Mouse (Mus musculus) common myeloid progenitor, adult 5-6 weeks (primary cell): ENCODE data around the gene Ift52. TPM values are rescaled to one million over a fixed set of nuclear protein-coding genes. Genes with fewer than 3 reads are reported as not detected.
"Not testable (repeated sequence)": the region's sequence is repeated elsewhere in the genome, so short reads cannot be mapped to it uniquely, and the experiment has no call there.

ENCODE experiments used
- ATAC-seq: replicated peaks from 2 replicates; pipeline ENCODE4 v1.8.0; 2016; ENCODE audit warnings: low read depth, mild to moderate bottlenecking, moderate TSS enrichment, inconsistent platforms; ENCODE audit not compliant: poor library complexity, severe bottlenecking
- total RNA-seq: library from RNA; stranded (forward); fragments of 200-1000, 187-1606 nt; gene quantifications from 2 replicates; pipeline ENCODE4 v1.2.3, GENCODE M21; 2017

Gene Ift52
- total RNA-seq, 1 experiment from 2014 or later: 29.8 TPM

DNA sequence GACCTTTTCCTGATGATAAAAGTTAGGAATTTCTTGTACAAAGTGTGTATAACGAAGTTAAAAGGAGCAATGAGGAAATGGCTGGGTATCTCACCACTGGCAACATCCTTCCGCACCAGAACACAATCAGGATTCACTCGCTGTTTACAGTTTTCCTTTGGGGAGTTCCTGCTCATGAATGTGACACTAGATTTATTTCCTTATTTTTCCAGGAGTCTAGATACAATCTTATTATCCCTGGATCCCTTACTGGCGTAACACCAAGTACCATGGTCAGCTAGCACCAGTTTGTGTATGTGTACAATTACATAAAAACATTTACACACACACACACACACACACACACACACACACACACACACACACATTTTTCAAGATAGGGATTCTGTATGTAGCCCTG is 9.9 kb upstream of the Ift52 start:
- ATAC-seq: no peak

DNA sequence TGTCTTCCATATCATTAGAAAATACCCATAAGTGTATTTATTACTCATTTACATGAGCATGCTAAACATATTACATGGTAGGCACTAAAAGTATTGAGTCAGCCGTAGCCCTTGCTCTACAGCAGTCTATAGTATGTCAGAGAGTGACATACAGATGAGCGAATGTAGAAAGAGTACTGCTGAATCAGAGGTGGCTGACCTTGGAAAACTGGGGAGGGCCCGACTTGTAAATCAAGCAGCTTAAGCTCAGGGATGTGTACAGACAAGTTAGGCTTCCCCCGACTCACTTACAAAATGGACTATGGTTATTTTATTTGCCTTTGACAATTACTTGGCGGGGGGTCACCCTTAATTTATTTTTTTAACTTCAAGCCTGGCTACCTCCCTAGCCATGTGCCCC is 14.1 kb downstream of the Ift52 start:
- no peak for ATAC-seq

- ATAC-seq: no peak
Measured at GRCm38 (mm10) chr2:163031757-163032156, 14.6 kb downstream of the Ift52 start.

GRCm38 (mm10) chr2:163032622-163033021 is 15.5 kb downstream of the Ift52 start:
- ATAC-seq: no peak

- ATAC-seq: no peak
Measured at GRCm38 (mm10) chr2:163039940-163040339, 22.8 kb downstream of the Ift52 start.

DNA sequence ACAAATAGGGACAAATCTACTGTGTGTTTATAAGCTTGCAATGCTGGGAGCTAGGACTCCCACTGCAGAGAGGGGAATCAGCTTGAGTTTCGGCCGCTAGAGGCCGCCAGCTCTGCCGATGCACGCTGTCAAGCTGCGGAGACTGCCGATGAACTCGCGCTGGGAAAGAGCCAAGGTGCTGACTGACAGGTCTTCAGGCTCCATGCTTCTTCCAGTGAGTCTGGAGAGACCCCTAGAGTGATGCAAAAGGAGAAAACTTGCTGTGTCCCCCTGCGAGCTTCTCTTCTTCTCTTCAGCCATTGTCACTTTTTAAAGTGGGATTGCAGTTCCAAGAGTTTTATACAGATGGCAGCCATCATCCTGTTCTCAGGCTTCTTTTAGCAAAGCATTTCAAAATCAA is 31.0 kb downstream of the Ift52 start:
- ATAC-seq: peak; percentile 93

DNA sequence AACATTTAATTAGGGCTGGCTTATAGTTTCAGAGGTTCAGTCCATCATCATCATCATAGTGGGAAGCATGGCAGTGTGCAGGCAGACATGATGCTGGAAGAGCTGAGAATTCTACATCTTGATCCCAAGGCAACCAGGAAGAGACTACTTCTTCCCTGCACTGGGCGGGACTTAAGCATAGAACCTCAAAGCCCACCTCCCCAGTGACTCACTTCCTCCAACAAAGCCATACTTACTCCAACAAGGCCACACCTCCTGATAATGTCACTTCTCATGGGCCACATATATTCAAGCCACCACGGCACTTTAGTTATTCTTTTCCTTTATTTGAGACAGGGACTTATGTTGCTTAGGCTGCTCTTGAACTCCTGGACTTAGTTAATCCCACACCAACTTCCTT is 32.0 kb downstream of the Ift52 start:
- ATAC-seq: no peak

- ATAC-seq: no peak
Measured at GRCm38 (mm10) chr2:163051691-163052090, 34.5 kb downstream of the Ift52 start.

DNA sequence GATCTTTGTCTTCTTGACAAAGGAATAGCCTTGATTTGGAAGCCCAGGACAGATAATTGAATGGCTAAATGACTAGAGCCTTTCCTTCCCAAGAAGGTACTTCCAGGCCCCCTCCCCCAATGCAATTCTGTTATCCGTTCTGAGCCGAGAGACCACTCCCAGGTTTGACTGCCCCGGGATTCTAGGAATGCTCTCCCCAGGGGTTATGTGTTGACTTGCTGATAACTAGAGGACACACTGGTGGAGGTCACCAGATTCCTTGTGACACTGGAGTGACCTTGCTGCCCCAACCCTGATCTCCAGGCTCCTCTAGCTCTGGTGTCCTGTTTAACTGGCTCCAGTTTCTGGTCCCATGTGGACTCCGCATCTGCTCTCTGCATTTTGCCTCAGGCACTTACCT is 34.9 kb downstream of the Ift52 start:
- ATAC-seq: no peak

- ATAC-seq: no peak
Measured at GRCm38 (mm10) chr2:163052826-163053225, 35.7 kb downstream of the Ift52 start.

- peak; percentile 97 for ATAC-seq
Measured at GRCm38 (mm10) chr2:163054335-163054840, 37.2 kb downstream of the Ift52 start, which contains the start of gene Mybl2. TSS of gene Mybl2 (plus strand) at chr2:163054687.

- peak; percentile 13 for ATAC-seq
Measured at GRCm38 (mm10) chr2:163054891-163055494, 37.8 kb downstream of the Ift52 start.

- peak; percentile 13 for ATAC-seq
Measured at GRCm38 (mm10) chr2:163055715-163056114, 38.6 kb downstream of the Ift52 start.

GRCm38 (mm10) chr2:163056584-163056983 is 39.4 kb downstream of the Ift52 start:
- no peak for ATAC-seq

DNA sequence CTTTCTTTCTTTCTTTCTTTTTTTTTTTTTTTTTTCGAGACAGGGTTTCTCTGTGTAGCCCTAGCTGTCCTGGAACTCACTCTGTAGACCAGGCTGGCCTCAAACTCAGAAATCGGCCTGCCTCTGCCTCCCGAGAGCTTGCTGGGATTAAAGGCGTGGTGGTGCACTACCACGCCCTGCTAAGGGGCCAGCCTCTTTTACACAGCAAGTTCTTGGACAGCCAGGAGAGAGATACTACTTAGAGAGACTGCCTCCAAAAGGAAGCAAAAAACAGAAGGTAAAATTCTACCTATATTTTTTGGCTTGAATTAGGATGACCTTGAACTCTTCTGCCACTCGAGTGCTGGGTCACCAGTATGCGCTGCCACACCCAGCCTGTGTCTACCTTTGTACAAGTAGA is 41.8 kb downstream of the Ift52 start:
- not testable (repeated sequence) for ATAC-seq

DNA sequence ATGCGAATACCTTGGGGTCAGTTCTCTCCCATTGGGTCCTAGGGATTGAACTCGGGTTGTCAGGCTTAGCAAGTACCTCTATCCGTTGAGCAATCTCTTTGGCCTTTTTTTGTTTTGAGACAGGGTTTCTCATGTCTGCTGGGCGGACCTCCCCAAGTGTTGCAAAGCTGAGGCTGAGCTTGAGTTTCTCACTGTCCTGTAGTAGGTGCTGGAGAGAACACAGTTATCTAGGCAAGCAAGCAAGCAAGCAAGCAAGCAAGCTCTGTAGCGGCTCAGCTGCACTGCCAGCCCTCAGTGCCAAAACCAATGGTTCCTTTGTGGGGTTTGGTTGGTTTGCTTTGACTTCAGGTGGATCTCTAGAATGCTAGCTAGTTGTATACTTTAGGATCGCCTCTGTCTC is 43.5 kb downstream of the Ift52 start:
- no peak; the same call in 1 of the 2 replicates for ATAC-seq

GRCm38 (mm10) chr2:163061203-163062118 is 44.3 kb downstream of the Ift52 start:
- peak; percentile 75 for ATAC-seq

DNA sequence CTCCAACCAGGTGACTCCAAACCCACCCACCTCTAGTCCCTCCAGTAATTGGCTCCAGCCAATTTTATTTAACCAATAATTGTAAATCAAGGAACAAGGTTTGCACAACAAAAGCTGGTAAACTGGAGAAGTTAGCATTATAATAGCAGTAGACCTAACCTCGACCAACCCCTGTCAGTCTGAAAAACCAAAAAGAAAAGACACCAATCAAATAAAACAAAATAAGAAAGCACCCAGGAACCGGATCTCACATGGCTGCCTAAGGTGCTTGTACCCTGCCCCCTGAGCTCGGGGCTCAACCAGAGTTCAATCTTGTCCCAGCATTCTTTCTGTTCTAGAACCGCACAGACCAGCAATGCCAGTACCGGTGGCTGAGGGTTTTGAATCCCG is 45.0 kb downstream of the Ift52 start:
- no peak for ATAC-seq

DNA sequence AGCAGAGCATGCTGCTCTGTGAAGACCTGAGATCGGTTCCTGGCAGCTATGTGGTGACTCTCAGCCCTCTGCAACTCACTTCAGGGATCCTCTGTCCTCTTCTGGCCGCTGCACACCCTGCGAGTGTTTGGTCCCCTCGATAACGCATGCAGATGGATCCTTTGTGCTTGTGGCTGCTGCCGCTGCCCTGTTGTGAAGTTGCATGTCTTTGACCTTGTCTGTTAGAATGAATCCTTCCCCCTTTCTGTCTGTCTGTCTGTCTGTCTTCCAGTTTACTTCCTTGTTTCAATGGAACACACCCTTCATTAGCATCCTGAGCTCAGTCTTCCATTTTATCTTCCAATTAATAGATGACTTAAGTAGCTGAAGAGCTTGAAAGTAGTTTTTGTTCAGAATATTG is 49.2 kb downstream of the Ift52 start:
- no peak for ATAC-seq

GRCm38 (mm10) chr2:163067233-163067632 is 50.1 kb downstream of the Ift52 start:
- ATAC-seq: no peak

- ATAC-seq: no peak
Measured at GRCm38 (mm10) chr2:163070213-163070612, 53.1 kb downstream of the Ift52 start.
